Mouse (Mus musculus) left cerebral cortex, adult 18-20 months (tissue): ENCODE data around the gene Zfp217. TPM values are rescaled to one million over a fixed set of nuclear protein-coding genes. Genes with fewer than 3 reads are reported as not detected.

ENCODE experiments used
- DNase-seq, 2 experiments: peaks; one replicate each; pipeline ENCODE4 v3.0.0; 2021 to 2022; ENCODE audit warnings: low spot score in 2 of 2, mixed read lengths in 1 of 2
- total RNA-seq, 2 experiments: library from RNA; stranded (reverse); gene quantifications; 2 replicates each; pipeline ENCODE4 v1.2.3; 2021

Zfp217 gene
- total RNA-seq, 2 experiments from 2014 or later: 2.8 to 3.0 TPM

- DNase-seq: no peak
These were observed 12.1 kb upstream of the Zfp217 start for GRCm38 (mm10) chr2:170159795-170160568.

- no peak for DNase-seq
These were observed 11.1 kb upstream of the Zfp217 start for GRCm38 (mm10) chr2:170158987-170159386.

GRCm38 (mm10) chr2:170158251-170158650, 10.3 kb upstream of the Zfp217 start:
- no peak for DNase-seq

DNA sequence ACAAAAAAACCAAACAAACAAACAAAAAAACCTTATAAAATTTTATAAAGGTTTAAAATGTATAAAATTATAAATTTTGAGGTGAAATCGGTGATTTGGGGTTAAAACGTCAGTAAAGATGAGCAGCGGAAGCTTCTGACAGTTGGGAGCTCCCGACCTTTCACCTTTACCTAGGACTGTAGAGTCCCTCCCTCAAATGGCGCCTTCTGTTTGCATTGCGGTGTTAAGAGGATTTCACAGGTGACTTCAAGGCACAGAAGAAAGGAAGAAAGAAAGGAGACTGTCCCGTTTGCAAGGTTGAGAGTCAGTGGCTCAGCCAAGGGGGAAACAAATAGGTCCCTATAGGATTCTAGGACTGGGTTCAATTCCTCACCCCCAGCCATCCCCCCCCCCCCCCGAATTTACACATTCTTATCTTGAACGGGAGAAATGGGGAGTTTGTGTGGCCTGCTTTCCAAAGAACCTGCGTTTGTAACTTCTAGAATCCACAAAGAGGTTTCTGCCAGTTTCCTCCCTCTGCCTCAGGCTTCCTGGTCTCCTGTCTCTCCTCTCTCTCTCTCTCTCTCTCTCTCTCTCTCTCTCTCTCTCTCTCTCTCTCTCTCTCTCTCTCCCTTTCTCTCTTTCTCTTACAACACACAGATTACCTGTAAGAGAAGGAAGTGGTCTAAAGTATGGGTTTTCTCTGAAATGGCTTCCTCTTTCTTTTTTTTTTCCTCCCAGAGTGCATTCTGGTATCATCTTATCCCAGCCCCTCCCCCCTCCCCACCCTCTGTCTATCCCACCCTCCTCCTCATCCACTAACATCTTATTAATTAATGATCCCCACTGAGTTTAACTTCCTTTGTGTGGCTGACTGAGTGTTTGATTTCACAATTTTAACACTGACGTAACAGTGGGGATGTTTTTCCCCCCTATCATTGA, 9.6 kb upstream of the Zfp217 start:
- no peak for DNase-seq

DNA sequence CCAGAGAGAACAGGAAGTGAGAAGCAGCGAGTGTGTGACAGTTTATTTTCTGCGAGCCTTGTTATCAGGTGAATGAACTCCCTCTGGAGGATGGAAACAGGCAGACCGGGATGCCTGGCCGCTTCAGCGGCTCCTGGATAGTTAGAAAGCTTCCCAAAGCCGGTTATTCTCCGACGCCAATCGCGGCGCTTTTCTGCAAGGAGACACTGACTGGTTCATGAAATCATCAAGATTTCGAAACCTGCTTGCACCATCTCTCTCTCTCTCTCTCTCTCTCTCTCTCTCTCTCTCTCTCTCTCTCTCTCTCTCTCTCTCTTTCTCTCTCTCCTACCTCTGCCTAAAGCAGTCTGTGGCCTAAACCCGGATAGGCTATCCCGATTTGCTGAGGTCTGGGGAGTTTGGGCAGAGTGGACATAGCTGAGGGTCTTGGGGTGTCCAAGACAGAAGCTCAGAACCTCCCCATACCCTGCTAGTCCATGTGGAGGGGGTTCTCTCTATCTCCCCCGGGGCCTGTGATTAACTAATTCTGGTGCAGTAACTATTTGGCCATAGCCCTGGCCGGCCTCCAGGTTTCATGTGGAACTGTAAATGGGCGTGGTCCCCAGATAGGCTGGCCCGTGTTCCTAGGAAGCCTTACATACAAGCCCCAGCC, 7.3 kb upstream of the Zfp217 start:
- DNase-seq: peak in 1 of 2 experiments; percentile 13

GRCm38 (mm10) chr2:170154738-170155088, 6.8 kb upstream of the Zfp217 start:
- DNase-seq: no peak

DNA sequence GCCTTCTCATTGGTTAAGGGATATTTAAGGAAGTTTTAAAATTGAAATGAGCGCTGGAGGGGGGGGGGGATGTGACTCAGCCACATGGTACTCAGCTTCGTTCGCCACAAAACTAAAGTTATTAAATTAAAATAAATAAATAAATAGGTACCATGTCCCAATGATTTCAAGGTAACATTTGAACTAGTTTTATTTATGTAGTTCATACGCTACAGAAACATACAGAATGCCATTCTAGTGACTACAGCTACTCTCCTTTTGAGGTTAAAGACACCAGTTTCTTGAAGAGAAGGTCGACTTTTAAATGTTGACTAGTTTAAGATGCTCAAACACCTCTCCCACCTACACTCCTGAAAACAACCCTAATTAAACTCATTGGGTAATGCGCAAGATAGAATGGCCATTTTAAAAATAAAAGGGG, 6.4 kb upstream of the Zfp217 start:
- DNase-seq: no peak

GRCm38 (mm10) chr2:170153421-170154271, 5.7 kb upstream of the Zfp217 start:
- no peak for DNase-seq

DNA sequence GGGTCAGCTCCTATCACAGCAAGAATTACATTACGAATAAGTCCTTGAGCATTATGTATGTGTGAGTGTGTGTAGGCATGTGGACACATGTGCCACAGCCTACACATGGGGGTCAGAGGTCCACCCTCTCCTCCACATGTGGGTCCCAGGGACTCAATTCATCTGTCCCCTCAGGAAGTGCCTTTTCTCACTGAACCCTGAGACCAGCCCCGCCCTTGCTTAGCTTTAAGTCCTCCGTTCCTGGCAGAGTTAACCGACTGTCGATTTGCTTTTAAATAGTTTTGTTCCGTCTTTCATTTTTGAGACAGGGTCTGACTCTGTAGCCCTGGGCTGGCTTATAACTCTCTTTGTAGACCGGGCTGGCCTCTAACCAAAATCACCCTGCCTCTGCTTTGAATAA, 5.0 kb upstream of the Zfp217 start:
- DNase-seq: no peak

DNA sequence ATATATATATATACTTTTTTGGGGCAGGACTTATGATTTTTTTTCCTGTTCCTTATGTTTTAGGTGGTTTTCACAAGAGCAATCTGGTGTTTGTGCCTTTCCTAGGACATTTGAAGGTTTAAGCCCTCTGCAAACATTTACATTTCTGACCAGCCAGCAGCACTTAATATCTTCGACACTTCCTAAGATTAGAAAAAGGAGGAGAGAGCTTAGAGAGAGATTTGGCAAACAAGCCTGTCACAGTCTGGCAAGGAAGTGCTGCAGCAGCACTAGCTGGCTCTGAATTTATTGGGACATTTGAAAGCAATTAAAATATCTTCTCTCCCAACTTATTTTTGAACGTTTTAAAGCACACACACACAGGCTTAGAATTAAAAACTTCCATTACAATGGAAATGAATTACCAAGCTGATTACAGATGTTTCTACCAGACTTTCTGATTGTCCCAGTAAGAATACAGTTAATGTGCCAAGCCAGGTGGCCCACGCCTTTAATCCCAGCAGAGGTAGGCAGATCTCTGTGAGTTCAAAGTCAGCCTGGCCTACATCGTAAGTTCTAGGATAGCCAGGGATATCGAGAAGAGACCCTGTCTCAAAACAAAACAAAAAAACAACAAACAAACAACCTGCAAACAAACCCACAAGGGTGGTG, 4.3 kb upstream of the Zfp217 start:
- DNase-seq: no peak

DNA sequence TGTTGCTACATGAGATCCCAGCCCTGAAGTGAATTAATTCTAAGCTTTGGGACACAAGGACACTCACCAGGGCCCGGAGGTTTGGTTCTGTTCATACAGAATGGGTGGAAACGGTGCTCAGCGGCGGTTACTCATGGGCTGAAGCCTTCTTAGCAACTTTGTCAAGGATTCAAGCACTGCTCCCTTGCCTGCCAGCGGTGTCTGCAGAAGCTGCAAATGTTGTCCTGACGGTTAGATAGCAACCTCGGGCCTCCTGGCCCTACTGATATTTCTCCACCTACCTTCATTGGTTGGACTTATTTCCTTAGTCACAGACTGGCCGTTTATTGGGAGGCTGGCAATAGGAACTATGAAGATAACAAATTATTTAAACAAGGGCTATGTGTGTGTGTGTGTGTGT, 3.6 kb upstream of the Zfp217 start:
- DNase-seq: no peak

- no peak for DNase-seq
These were observed 925 bp upstream of the Zfp217 start for GRCm38 (mm10) chr2:170148828-170149227.

GRCm38 (mm10) chr2:170147170-170147569, 733 bp downstream of the Zfp217 start:
- DNase-seq: no peak

- no peak for DNase-seq
These were observed 3.6 kb downstream of the Zfp217 start for GRCm38 (mm10) chr2:170144343-170144742.

GRCm38 (mm10) chr2:170143861-170144260, 4.0 kb downstream of the Zfp217 start:
- no peak for DNase-seq

DNA sequence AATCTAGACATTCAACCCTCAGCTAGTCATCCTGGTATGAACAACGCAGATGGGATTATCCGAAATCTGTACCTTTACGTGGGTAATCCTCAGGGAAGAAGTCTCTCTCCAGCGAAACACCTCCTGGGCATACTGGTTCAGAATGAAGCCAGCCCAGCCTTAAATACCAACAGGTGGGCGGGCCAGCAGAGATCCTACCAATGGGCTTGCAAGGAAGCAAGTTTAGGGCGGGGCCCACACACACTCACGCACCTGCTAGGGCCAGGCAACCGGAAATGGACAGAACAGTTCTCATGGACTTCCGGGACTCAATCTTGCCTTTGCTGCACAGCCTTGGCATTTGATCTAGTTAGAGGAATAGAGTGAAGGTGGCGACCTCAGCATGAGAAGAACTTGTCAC, 5.4 kb downstream of the Zfp217 start:
- DNase-seq: no peak

DNA sequence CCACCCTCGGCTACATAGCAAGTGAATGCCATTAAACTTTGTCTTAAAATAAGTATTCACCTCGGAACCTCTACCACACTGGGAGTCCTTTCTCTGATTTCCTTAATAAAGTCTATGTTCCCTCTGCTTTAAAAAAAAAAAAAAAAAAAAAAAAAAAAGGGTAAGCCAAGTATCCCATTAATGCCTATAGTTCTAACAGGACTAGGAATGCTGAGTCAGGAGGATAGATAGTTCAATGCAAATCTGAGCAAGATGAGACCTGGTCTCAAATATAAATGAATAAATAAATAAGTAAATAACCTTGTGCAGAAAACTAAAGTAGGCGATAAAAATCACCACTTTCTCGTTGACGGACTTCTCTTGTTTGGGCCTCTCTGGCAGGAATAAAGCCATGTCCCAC, 6.4 kb downstream of the Zfp217 start:
- DNase-seq: no peak

DNA sequence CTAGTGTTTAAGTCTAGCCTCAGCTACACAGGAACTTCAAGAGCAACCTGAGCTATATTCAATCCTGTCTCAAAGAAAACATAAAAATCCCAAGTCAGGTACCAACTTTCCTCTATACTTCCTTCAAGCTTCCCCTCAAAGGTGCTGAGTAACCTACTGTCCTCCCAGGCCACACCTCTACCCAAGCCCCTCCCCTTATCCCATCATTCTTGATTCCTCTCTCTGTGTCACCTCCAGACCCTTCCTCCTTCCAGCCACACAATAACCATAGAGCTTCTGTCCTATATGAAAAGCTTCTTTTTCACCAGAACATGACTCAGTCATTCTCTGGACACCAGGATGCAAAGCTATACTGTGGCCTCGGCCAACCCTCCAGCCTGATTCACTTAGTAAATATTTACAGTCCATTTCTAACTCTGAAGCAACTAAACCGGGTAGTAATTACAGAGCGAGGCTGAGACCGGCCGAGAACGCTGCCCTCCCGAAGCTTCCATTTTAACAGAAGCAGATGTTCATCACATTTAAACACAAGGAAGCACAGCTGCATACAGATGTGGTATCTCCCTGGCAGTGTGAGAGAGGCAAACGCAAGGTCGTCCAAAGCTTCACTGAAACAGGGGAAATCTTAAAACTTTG, 8.4 kb downstream of the Zfp217 start:
- no peak for DNase-seq

- no peak for DNase-seq
These were observed 11.0 kb downstream of the Zfp217 start for GRCm38 (mm10) chr2:170136928-170137327.

- DNase-seq: no peak
These were observed 12.1 kb downstream of the Zfp217 start for GRCm38 (mm10) chr2:170135820-170136219.
